Mouse (Mus musculus) spleen, postnatal 14 days (tissue): ENCODE measurements around the gene Timp3.

Experiments
- DNase-seq, 2 experiments: peaks; one replicate each; pipeline ENCODE4 v3.0.0; 2021 to 2022; ENCODE audit warnings: low spot score in 2 of 2

The Timp3 gene

DNA sequence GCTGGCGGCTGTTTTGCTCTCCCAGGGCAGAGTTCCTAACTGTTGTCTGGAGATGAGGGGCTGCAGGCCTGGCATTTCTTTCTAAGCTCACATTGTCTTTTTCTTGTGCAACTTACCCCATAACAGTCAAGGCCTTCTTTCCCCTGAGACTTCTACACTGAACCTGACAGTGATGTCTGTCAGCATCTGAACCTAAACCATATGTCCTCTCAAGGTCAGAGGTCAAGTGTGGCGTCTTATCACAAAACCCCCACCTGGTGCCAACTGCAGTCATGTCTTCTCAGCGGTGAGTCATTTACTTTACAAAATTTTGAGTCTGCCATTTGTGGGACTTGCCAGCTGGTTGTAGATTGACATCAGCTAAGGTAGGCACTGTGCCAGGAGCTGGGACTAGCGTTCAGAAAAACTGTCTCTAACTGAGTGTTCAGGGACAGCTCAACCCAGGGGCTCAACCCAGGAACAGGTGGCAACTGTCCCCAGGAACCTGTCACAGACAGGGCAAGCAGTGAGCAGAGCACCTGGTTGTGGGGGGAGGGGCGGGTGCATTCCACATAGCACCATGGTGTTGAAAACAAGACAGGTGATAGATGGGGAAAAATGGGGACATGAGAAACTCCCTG is 87.8 kb downstream of the Timp3 start:
- DNase-seq: no peak

DNA sequence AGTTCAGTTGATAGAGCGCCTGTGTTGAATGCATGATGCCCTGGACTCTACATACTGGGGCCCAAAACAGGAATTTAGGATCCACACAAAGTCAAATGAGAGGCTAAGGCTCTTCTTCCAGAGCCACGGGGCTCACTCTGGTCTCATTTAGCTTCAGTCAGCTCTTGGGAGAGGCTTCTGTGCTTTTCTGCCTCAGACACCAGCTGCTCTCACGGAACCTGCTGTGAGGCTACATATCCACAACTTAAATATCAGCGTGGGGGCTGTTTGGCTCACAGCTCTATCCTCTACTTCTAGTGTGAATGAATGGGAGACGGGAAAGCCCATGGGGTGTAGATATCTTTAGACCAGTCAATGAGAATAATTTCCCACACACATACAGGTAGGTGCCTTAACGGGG is 88.6 kb downstream of the Timp3 start:
- DNase-seq: no peak

DNA sequence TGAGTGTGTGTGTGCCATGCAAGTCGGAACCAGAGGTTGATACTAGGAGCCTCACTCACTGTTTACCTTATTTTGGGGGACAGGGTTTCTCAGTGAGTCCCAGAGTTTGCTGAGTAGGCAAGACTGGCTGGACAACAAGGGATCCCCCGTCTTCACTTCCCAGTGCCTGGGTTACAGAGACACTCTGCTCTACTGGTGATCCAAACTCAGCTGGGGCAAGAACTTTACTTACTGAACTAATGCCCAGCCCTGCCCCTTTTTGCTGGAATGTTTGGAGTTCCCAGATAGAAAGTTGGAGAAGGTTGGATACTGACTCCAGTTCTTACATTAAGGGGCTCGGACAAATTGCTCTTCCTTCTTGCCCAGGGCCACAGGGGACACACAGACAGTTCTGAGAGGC is 89.2 kb downstream of the Timp3 start:
- DNase-seq: no peak

GRCm38 (mm10) chr10:86389913-86390312 is 89.7 kb downstream of the Timp3 start:
- DNase-seq: no peak

DNA sequence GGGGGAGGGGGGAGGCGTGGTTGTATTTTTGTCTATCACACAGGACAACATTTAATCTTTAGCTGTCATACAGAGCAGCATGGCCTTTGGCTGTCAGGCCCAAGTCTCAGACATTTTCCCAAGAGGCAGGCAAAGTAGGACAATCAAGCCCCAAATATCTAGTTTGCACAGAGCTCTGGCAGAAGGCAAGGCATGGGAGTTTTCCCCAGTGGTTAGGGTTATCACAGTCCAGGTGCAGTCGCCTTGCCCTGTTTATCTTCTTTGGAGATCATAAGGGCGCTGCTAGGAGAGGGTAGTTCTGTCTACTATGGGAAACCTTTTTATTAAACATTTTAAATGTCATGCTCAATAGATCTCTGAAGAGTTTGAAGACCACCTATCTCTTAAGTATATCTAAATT is 92.2 kb downstream of the Timp3 start:
- DNase-seq: no peak

DNA sequence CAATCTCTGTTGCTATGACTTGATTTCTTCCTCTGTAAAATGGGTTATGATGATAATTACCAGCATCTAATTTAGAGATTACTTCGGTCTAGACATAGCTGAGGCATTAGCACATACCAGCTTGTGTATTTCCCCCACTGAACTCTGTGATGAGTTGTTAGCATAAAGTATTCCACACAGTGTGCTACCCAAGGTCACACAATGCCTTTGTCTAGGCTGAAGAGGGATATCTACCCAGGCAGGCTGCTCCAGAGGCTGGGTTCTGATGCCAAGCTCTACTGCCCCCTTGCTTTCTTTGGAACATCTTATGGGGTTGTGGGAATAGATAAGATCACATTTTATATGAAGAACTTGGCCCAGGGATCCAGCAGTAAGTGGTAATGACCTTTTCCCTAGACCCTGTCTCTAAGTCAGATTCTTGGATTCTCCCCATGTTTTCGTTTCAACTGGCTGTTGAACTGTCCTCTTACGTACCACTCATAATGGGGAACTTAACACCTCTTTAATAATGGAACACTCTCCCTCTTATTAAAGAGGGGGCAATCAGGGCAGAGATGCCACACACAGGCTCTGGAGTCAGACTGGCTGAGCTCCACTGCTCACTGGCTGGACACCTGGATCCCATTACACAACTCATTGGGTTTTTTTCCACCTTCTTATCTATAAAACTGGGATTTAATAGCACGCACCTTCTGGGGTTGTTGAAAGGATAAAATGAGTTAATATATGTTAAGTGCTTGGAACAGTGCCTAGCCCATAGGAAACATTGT is 97.6 kb downstream of the Timp3 start:
- no peak for DNase-seq

GRCm38 (mm10) chr10:86398347-86398720 is 98.2 kb downstream of the Timp3 start:
- no peak for DNase-seq
